Mouse (Mus musculus) CH12.LX (cell line): ENCODE data around the gene Ogdh.

Source experiments
- CTCF ChIP-seq, 2 experiments: IDR thresholded peaks in 1 of 2; conservative IDR thresholded peaks in 1 of 2; 2 replicates each; pipeline ENCODE4 v1.5.1; 2011 to 2012; ENCODE audit warnings: low read depth in 2 of 2, low read length in 2 of 2, improper control_type of control experiment in 1 of 2, inconsistent platforms in 1 of 2, mild to moderate bottlenecking in 1 of 2, moderate library complexity in 1 of 2
- ETS1 ChIP-seq: conservative IDR thresholded peaks from 2 replicates; pipeline ENCODE4 v1.6.1; 2012; ENCODE audit warnings: low read depth, mild to moderate bottlenecking, inconsistent platforms, low read length, improper control_type of control experiment, moderate library complexity
- IRF4 ChIP-seq: IDR thresholded peaks from 2 replicates; pipeline ENCODE4 v1.6.1; 2014; ENCODE audit warnings: low read depth, mild to moderate bottlenecking, inconsistent platforms, low read length, improper control_type of control experiment
- POLR2A ChIP-seq: IDR thresholded peaks from 2 replicates; pipeline ENCODE4 v1.6.1; 2011; ENCODE audit warnings: low read depth, mild to moderate bottlenecking, improper control_type of control experiment, low read length
- TBP ChIP-seq: conservative IDR thresholded peaks from 2 replicates; pipeline ENCODE4 v1.6.1; 2011; ENCODE audit warnings: low read depth, low read length, improper control_type of control experiment

DNA sequence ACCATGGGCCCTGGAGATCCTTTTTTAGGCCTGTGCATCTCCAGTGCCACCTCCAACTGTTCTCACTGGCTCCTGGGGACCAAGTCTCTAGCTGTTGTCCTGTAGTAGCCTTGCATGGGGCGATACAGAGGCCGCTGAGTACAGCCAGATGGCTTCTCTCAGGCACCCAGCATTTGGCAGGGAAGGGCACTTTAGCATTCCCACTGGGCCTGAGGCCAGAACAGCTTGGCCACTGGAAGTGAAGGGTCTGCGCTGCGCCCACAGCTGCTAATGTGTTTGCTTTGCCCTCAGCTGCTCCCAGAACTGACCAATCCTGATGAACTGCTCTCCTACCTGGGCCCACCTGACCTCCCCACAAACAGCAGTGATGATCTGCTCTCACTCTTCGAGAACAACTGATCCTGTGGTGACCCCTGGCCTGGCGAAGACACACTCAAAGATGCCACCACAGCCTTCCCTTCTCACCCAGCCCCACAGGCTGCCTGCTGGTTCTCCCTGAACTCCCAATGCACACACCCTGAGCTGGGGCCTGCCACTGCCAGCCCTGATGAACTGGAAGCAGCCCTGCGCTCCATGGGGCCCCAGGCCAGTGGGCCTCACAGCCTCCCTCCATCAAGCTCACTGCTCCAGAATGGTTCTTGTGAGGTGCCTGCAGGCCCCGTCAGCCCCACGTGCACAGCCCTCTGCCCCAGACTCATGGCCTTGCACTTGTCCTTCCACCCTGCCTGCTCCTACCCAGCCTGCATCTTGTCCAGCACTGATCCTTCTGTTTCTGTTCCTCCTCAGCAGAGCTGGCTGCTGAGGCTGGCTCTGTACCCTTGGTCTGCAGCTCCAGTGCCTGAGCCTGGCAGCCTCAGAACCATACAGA is 113.5 kb downstream of the Ogdh start:
- TF ChIP-seq CTCF (conservative IDR thresholded peaks at IDR 0.05 in 1 of 2, IDR thresholded peaks at IDR 0.05 in 1 of 2; ENCODE audit: low read depth in 2 of 2, low read length in 2 of 2) = no peak
- no peak for TF ChIP-seq IRF4
- no peak for TF ChIP-seq POLR2A
- no peak for TF ChIP-seq ETS1
- no peak for TF ChIP-seq TBP
